24 mouse cellular contexts compared by ENCODE assay signal in the genomic region with DNA sequence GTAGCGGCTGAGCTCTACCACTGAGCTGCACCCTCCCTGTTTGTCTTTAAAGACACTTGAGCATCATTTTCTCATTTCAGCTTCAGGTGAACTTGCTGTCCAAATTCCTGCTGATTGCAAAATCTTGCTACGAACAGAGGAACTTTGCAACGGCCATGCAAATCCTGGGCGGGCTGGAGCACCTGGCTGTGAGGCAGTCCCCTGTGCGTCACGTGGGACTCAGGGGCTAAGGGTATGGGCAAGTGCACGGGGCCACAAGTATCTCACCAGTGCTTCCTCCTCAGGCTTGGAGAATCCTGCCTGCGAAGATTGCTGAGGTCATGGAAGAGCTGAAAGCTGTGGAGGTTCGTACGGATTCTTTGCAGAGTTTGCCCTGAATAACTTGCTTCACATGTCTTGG. TPM values are rescaled to one million over a fixed set of nuclear protein-coding genes. Genes with fewer than 3 reads are reported as not detected.
"Had no signal": no experiment of that assay in that cellular context is flagged by ENCODE, and none has a peak within 500 bp of the region (broad histone marks: within the 10 kb centered on the region; RNA-seq: fewer than 3 reads in every experiment).

No protein-coding gene starts in this region.

- ATAC-seq: liver, postnatal 0 days; lung, postnatal 0 days; midbrain, embryonic 13.5 days; midbrain, embryonic 15.5 days had no signal

- H3K4me1 ChIP-seq: lung, embryonic 15.5 days; megakaryocyte, embryonic 14.5 days; midbrain, embryonic 13.5 days; midbrain, embryonic 15.5 days; neural tube, embryonic 12.5 days had no signal

- DNase-seq: liver, postnatal 0 days; lung, adult 2 months; lung, postnatal 14 days; lung, postnatal 36 days; right cerebral cortex, postnatal 14 days; spleen, adult 18-20 months; thymus, adult 18-20 months; thymus, postnatal 14 days; thymus, postnatal 36 days had no signal

- H3K27ac ChIP-seq: lung, embryonic 15.5 days; macrophage; midbrain, embryonic 13.5 days; midbrain, embryonic 15.5 days; neural tube, embryonic 12.5 days had no signal

- H3K9ac ChIP-seq: liver, postnatal 0 days; lung, embryonic 15.5 days; midbrain, embryonic 13.5 days; midbrain, embryonic 15.5 days; neural tube, embryonic 12.5 days had no signal

- H3K4me3 ChIP-seq: lung, embryonic 15.5 days; megakaryocyte, embryonic 14.5 days; midbrain, embryonic 13.5 days; midbrain, embryonic 15.5 days; neural tube, embryonic 12.5 days had no signal

- H3K4me2 ChIP-seq: lung, embryonic 15.5 days; midbrain, embryonic 11.5 days; midbrain, embryonic 13.5 days; midbrain, embryonic 15.5 days; neural tube, embryonic 12.5 days had no signal

- H3K36me3 ChIP-seq: lung, embryonic 15.5 days; neural tube, embryonic 12.5 days had no signal

- H3K9me3 ChIP-seq: lung, embryonic 15.5 days; megakaryocyte, embryonic 14.5 days; midbrain, embryonic 13.5 days; midbrain, embryonic 15.5 days; neural tube, embryonic 12.5 days had no signal

RNA-seq across cellular contexts. Expression of a gene that starts 6.9 kb away (rescaled TPM):
- total RNA-seq: megakaryocyte progenitor cell, adult 5-6 weeks; midbrain, postnatal 0 days; monocyte, adult 5-6 weeks; neutrophil, adult 5-6 weeks had no signal
- polyA plus RNA-seq: liver, postnatal 0 days; lung, adult 2 months; lung, postnatal 0 days; macrophage; midbrain, embryonic 11.5 days; midbrain, embryonic 13.5 days; midbrain, embryonic 15.5 days; midbrain, postnatal 0 days; neural tube, embryonic 12.5 days; neural tube, embryonic 14.5 days; stomach, embryonic 14.5 days; stomach, embryonic 16.5 days had no signal

RNA-seq across cellular contexts. Expression of a gene that starts 41.9 kb away (rescaled TPM):
- total RNA-seq: monocyte, adult 5-6 weeks had no signal
- polyA plus RNA-seq: liver, postnatal 0 days; macrophage had no signal

RNA-seq across cellular contexts. Expression of a gene that starts 42.2 kb away (rescaled TPM):
- total RNA-seq: megakaryocyte progenitor cell, adult 5-6 weeks; monocyte, adult 5-6 weeks; neutrophil, adult 5-6 weeks had no signal
- polyA plus RNA-seq: liver, postnatal 0 days; macrophage had no signal
